Mouse (Mus musculus) telencephalon, adult 2 months (tissue): ENCODE data around the gene Mogs.

Experiments
- DNase-seq: peaks from one replicate; pipeline ENCODE4 v3.0.0-alpha.2; 2011; ENCODE audit warnings: low read depth, low spot score

Gene Mogs

GRCm38 (mm10) chr6:83095968-83096367, 19.3 kb upstream of the Mogs start:
- DNase-seq = no peak

- DNase-seq = no peak
Observed at GRCm38 (mm10) chr6:83098411-83098810, 16.9 kb upstream of the Mogs start.

GRCm38 (mm10) chr6:83101316-83101687, 14.0 kb upstream of the Mogs start, which contains the start of the genes Ccdc142 and Gm42688:
Gene Ccdc142, plus strand, starts transcription at chr6:83101601.
Gene Gm42688, plus strand, starts transcription at chr6:83101617.
- peak; percentile 88 for DNase-seq

- no peak for DNase-seq
Observed at GRCm38 (mm10) chr6:83101688-83102556, 13.4 kb upstream of the Mogs start.

- DNase-seq = no peak
Observed at GRCm38 (mm10) chr6:83103130-83103650, 12.1 kb upstream of the Mogs start.

GRCm38 (mm10) chr6:83104158-83104557, 11.1 kb upstream of the Mogs start:
- DNase-seq = peak; percentile 62

GRCm38 (mm10) chr6:83107566-83108400, 7.5 kb upstream of the Mogs start:
- peak; percentile 31 for DNase-seq

GRCm38 (mm10) chr6:83108762-83109668, 6.3 kb upstream of the Mogs start, which contains the start of gene Mrpl53:
Gene Mrpl53, plus strand, starts transcription at chr6:83109040.
- peak; percentile 54 for DNase-seq

GRCm38 (mm10) chr6:83111510-83112136, 3.7 kb upstream of the Mogs start:
- no peak for DNase-seq

- no peak for DNase-seq
Observed at GRCm38 (mm10) chr6:83115682-83116372, 531 bp downstream of the Mogs start.

- no peak for DNase-seq
Observed at GRCm38 (mm10) chr6:83116373-83117164, 1.3 kb downstream of the Mogs start.

- no peak for DNase-seq
Observed at GRCm38 (mm10) chr6:83117165-83117438, 1.8 kb downstream of the Mogs start.

- no peak for DNase-seq
Observed at GRCm38 (mm10) chr6:83117616-83118015, 2.3 kb downstream of the Mogs start.

GRCm38 (mm10) chr6:83118369-83118768, 3.1 kb downstream of the Mogs start:
- no peak for DNase-seq

GRCm38 (mm10) chr6:83118825-83119733, 3.8 kb downstream of the Mogs start:
- DNase-seq = no peak

GRCm38 (mm10) chr6:83119734-83120051, 4.4 kb downstream of the Mogs start:
- DNase-seq = no peak

- peak; percentile 100 for DNase-seq
Observed at GRCm38 (mm10) chr6:83120930-83121862, 5.9 kb downstream of the Mogs start, which contains the start of gene Wbp1. Gene Wbp1, minus strand, starts transcription at chr6:83121559.
